Mouse (Mus musculus) adrenal gland, postnatal 10 days (tissue): ENCODE measurements at regions not wholly inside any gene's neighbourhood (a gene's known extent, or its start where the extent isn't known, plus 50 kb on each side); places are given as distances from the start of the nearest gene placed in this dataset.

Experiments used
- DNase-seq: peaks from one replicate; pipeline ENCODE4 v3.0.0; 2021; ENCODE audit warnings: mixed read lengths

DNA sequence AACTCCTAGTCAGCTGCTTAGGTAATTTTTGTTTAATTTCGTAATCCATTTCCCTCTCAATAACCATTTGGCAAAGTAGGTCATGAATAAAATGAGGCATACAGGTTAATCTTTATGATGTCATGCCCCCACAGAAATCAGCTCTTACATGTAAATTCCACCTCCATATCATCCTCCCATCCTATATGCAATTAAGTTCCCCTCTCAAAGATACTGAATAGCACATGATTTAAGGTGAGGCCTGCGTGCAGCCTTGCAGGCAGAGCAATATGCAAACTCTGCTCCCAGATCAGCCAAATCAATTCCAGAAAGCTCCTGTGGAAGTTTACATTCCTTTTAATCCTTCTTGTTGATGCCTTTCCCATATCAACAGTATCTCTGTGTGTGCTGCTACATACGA lies 610.3 kb downstream of the Efnb2 start:
- DNase-seq: no peak

DNA sequence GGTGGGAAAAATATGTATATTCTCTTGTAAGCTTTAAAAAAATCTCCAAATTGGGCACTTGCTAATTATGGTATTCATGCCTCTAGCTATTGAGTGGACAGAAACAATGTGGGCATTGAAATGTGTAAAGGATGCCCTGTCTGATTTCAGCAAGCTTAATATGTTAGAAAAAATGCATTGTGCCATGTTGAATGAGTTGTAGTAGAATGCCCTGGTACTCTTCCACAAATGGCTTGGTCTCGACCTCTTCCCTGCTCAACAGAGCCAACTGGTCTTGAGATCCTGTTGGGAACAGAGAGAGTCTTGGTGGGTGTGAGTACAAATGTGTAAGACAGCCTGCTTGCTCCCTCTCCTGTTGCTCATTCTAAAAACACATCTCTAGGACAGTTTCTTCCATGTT lies 616.1 kb downstream of the Efnb2 start:
- DNase-seq: no peak

DNA sequence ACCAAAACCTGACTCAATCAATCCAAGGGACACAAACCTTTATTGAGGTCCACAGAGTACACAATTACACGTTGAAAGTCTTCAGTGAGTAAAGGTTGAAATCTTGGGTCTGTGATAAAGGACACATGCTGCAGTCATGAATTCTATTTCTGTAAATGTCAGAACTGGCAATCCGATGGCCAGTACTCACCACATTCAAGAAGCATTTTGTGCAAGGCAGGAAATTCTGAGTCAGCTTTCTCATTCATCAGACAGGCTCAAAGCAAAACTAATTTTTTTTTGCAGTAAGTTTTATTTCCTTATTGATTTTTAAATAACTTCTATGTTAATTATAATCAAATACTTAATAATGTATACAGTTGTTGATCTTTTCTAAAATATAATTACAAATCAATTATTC lies 616.7 kb downstream of the Efnb2 start:
- DNase-seq: no peak

DNA sequence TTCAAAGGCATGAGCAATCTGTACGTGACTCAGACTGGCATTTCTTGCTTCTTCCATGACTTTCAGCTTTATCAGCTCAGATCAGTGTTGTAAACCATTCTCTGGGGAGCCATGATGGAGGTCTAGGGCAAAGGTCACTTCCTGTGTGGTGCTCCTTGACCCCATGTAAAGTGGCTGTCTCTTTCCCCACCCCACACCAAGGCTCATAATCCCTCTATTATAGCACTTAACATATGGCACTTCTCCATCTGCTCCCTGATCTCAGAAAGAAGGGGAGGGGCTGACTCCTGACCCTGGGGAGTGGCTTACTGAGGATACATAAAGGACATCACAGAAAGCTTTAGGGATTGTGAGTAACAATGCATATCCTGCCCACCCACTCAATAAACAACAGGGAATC lies 623.1 kb downstream of the Efnb2 start:
- DNase-seq: no peak

DNA sequence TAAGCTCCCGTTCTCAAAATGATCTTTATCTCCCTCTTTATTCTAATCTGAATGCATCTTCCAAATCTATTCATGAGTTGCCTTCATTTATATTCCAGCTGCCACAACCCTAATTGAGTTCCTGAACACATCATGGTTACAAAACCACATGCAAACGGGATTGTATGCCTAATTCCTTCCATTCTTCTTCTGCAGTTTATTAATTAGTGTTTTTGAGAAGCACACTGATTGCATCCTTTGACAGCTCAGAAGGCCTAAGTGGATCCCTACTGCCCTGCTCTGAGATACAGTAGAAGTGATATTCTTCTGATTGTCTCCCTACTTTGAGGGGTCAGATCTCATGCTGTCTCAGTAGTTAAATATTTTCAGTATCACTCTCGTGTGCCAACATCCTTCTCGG lies 649.9 kb downstream of the Efnb2 start:
- DNase-seq: no peak

DNA sequence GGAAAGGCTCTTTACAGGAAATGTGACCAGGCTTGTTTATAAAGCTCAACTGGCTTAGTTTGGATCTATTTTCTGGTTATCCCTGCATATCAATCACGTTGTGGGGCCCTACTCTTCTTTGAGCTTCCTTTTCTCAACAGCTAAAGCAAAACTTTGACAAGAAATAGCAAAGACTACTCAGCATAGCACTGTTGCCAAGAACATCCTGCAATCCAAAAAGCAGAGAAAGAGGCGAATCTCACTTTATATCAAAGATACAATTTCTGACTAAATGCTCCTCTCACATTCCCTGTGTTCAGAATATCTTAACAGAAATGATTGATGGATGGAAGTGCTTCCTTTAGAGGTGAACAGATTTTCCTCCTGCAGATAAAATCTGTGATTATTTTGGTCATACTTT lies 666.1 kb downstream of the Efnb2 start:
- no peak for DNase-seq

DNA sequence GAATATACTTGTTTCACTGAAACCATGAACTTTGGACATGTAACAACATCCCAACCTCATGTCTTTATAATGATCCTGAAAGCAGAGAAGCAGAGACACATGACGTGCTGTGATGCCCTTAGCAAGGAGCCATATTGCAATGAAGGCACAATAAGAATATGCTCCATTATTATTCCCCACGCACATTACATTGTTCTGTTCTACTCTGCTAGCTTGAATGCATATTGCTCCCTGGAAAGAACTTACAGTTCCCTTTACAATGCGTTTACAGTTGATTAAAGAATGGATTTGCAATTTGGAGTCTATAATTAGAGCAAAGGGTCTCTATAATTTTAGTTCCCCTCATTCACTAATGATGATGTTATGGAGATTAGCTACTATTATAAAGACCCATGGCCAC lies 672.2 kb downstream of the Efnb2 start:
- no peak for DNase-seq

DNA sequence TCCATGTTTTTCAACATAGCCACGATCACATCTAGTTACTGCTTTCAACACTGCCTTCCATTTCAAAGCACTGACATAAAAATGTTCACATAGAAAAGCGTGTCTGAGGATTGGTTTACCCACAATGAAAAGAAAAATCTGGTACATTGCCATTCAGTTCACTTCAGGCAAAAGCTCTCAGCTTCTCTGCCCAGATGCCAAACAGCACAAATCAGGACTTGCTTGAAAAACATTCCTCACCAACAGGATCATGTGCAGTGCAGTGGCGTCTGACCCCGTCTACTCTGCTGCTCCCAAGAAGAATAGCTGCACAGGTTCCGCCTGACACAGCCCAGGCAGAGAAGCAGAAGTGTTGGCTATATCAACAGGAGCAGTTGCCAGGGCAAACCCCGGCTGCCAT lies 684.0 kb downstream of the Efnb2 start:
- no peak for DNase-seq

DNA sequence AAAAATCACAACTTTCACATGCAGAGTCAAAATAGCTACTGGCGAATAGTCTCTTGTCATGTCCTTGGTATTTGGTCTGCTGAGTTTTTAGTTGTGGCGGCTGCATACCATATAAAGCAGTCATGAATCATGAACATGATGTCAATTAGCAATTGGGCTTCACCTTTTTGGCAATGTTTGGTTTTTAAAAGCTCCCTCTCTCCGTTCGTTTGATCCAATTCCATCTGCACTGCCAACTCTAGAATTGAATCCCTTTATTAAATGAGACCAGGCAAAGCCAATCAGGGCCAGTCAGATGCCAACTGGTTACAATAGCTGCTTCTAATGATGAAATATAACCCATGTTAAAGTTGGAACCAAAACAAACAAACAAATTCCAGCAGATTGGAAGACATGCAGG lies 687.3 kb downstream of the Efnb2 start:
- DNase-seq: no peak

DNA sequence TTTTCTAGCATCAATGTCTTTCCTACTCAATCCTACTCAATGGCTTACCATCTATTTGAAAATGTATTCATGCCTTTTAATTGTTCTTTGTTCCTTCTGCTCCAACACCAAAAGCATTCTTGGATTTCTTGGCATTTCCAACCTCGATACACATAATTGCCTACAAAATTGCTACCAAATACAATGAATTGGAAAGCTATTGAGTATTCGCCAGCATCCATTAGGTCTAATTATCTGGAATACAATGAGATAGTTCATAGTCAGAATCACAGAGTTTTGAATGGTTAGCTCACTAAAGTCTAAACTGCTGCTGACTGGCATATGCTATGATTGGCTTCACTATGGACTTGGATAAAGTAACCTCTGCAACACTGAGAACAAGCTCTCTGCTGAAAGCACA lies 696.8 kb downstream of the Efnb2 start:
- DNase-seq: no peak

DNA sequence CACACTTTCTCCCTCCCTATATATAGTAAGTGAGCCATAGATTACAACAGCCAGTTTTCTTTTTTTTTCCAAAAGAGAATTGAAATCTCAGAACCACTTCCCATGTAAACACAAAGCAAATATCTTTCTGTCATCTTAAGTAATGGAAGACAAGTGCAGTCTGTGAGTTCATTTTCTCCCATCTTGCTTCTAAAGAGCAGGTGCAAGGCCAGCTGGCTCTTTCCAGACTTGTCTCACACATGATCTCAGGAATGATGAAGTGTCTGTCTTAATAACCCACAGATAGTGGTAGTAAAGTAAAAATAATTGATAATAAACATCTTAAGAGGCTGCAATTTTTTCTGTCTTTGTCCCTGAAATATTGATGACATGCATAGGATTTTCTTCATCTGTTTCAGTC lies 704.3 kb downstream of the Efnb2 start:
- no peak for DNase-seq

DNA sequence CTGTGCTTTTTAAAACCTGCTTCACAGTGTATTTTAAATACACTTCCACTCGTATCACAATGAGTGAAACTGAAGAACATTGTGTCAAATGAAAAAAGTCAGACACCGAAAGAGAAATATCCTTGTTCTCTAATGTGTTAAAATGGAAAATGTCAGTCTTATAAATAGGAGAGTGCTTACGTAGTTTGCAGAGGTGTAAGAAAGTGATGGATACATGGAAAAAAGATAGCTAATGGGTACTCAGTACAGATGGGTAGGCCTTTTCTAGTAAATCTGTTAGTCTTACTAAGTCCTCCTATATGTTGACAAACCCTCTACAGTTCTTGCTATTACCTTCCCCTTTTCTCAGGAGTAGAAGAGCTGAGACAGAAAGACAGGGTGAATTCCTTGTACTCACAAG lies 706.2 kb downstream of the Efnb2 start:
- DNase-seq: no peak

DNA sequence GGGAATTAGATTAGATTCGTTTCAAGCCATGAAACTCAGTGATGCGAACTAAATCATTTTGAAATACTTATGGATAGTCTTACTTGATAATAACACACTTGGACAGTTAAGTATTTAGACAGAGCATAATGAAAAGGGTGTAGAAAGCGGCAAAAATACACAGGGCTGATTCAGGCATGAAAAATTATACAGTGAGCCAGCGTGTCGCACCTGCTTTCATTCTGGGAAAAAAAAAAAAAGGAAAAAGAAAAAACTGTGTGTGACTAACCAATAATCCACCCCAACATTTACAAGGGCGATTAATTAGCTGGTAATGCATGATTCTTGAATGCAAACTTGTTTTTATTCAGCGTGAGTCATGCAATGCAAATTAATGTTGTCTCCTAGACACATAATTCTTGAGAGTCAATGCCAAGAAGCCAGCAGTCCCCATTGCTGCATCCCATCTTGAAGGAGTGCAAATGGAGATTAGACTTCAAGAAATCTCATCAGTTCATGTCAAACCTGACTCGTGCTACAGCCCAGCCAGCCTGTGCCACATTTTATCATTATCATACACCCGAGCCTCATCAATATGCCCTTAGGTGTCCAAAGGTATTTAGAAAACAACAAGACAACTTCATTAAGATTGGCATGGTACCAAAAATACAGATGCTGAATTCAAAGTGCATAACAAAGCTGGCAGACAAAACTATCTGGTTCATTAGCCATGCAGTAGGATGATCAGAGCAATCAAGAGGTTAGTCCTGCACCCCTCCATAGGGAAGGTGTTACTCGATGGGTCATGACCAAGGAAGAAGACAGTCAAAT lies 714.9 kb downstream of the Efnb2 start:
- DNase-seq: no peak

DNA sequence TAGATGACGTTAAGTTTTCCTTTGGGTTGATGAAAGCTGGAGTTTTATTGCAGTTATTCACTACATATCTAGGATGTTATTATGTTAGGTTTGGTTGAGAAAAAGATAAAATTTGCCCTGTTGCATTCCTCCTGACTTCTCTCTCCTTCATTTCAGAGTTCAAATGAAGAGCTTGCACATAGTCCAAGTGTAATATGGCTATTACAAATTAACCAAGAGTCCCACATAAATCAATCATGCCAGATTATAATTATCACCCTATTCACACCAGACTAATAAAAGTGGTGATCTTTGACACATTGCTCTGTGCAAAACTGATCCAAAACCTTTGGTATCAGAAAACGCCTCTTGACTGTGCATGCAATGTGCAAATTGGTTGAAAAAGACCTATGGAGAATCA lies 724.4 kb downstream of the Efnb2 start:
- DNase-seq: no peak

DNA sequence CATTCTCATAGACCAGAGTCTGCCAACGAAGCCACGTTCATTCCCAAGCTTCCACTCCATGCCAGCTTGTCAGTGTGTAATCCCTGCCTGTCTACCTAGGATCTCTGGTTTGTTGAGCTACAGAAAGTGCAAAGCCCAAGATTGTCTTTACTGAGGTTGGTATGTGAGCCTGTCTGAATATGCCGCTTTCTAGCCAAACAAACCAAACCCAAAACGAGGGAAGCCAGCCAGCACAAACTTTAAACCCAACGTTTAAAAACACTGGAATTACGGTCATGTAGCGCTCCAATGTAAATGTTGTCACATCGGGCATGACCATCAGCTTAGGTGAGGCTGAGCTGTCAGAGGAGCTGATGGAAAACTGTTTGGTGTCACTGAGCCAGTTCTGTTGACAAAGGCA lies 741.6 kb downstream of the Efnb2 start:
- DNase-seq: no peak

DNA sequence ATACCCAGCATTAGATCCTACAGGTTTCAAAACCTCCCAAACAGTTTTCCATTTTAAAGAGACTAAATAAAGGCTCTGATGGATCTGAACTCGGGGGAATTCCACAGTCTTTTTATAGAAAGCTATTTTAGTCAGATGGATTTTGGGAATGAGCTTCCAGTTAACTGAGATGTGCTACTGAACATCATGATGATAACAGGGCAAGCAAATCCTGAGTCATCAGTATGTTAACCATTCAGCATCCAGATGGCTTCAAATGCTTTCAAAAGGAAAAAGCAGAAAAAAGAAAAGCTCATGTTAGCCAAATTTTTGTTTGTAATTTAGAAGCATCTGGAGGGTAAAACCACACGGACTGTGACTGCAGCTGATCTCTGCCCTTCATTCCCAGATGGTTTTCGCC lies 766.7 kb downstream of the Efnb2 start:
- no peak for DNase-seq

DNA sequence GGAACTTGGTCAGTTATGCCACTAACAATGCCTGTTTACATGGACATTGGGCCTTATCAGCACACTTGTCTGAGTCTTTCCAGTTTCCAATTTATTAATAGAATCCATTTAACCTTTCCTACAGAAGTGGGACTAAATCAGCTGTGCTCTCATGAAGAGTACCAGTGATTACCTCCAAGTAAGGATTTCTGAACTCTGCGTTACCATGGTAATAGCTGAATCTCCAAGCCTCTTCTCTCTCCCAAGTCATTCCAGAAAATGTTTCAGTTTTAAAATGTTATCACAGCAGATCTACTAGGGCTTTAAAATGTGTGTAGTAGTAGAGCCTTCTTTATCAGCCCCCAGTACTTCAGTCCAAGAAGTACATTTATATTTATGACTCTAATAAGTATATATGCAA lies 807.9 kb downstream of the Efnb2 start:
- no peak for DNase-seq

DNA sequence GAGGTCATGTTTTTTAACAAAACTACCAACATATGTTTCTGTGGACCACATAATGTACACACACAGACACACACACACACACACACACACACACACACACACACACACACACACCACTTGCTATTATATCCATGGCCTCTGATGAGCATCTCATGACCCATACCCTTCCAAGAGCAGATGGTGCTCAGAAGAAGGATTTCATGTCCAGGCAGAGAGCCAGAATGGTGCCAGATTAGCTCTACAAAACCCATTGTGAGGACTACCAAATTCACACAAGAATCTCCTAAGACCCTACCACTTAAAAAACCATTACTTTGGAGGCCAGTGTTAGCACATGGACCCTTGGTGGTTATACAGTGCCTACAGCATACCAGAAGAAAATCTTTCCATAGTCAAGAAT lies 810.5 kb downstream of the Efnb2 start:
- no peak for DNase-seq

DNA sequence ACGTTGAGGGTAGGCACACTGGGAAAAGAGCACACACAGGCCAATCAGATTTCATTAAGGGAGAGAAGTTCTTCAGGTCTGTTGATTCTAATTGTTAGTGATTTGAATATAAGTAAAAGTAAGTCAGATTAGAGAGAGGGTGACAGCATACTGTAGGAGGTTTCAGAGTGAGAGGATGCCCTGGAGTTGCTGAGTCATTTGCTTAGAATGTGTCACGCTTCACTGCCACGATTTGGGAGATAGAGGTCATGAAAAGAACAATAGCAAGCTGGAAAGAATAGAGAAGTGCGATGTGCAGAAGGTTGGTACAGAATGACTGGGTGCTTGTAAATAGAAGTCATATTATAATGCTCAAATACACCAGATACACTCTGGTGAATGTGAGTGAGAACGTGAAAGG lies 829.1 kb downstream of the Efnb2 start:
- no peak for DNase-seq

DNA sequence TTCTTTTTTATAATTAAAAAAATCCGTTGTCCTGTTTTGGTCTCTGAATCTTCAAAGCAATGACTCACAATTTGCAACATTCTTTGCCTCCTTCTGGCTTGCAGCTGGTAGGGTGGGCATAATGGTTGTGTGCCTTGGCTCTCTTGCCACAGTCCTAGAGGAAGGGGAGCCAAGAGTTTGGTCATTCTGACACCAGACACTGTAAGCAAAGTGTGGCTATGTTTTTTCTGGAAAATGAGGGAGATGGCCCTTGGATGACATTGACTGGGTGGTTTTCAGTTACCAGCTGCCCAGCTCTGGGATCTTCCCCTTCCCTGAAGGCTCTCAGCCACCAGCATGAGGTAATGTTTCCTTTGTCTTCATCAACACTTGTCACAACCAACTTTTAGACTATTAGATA lies 833.2 kb downstream of the Efnb2 start:
- no peak for DNase-seq

DNA sequence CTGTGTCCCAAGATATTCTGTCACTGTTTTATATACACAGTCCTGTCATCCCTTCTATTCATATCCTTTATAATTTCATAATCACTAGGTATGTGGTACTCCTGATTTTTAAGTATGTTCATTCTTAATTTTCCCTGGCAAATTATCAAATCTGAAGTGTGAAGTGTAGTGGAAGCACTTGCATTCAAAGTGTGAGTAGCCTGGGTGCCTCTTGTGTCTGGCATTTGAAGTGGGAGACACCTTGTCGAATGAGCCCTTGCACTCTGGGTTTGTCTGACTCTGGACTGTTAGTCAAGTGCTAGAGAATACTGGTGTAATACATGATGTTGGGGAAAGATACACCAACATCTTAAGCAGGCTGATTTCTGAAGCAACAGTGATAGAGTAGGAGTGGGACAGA lies 852.6 kb downstream of the Efnb2 start:
- DNase-seq: no peak

DNA sequence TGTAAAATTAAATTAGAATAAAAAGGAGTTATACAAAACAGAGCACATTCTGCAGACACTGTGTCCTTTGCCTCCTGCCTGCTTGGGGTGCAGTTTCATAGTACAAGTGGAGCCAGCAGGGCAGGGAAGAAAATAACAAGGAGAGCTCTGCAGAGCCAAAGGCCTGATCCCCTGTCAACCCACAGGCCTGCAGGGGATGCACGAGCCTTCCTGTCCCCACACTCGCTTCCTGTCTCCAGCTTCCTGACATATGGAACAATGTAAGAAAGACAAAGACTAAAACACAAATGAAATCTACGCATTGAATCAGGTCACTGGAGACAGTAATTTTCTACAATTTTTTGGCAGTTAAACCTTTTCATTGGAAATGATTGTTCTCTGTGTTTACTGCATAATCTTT lies 861.8 kb downstream of the Efnb2 start:
- peak; percentile 2 for DNase-seq

DNA sequence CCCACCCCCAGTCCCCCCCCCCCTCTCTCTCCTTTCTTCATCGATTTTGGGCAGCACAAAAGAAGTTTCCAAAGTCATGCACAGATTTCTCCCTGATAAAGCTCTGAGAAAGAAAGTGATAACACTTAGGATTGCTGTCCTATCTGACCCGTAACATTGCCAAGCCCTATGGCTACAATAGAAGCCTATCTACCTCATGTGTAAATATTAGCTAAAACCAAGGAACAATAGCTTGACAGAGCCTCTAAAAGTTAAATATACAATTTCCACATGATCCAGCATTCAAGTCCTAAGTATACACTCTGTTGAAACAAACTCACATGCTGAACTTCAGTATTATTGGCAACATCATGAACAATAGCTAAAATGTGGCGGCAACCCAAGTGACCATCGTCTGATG lies 864.9 kb downstream of the Efnb2 start:
- DNase-seq: no peak

DNA sequence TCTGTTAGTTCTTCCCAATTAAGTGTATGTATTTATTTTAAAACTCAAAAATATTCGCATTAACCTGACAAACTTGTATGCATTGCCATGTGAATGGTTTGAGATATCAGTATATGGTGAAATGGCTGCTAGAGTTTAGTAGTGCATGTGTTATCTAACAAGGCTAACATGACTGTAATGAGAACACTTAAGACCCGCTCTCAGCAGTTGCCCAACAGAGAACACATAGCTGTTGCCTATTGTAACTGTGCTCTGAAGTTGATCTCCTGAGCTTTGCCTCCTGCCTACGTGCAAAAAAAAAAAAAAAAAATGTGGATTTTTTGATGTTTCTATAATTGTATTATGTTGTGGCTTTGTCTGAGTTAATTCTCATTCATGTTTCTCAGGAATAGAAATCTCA lies 897.2 kb downstream of the Efnb2 start:
- no peak for DNase-seq

DNA sequence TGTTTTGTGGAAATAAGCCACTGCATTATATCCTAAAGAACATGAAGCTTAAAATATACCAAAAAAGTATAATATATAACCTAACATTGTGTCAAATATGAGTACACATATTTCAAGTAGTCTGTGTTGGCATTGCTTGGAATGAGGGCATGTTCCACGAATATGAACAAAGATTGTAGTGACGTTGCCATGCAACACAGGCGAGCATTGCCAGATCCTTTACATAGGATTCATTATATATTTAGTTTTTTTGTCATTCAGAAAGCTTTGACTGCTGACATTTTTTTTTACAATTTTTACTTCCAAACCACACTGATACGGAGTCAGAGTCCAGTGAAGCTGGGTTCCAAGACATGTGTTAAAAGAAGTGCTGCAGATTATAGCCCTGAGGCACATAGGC lies 900.1 kb downstream of the Efnb2 start:
- DNase-seq: no peak
